Mouse (Mus musculus): Measurements from ENCODE around the gene Abtb2. TPM values are rescaled to one million over a fixed set of nuclear protein-coding genes. Genes with fewer than 3 reads are reported as not detected.
A peak's percentile ranks its signal among the peaks of the same experiment; 100 is the strongest.

Gene Abtb2
- polyA plus RNA-seq, 1 experiment from 2014 or later = 10.8 TPM

DNA sequence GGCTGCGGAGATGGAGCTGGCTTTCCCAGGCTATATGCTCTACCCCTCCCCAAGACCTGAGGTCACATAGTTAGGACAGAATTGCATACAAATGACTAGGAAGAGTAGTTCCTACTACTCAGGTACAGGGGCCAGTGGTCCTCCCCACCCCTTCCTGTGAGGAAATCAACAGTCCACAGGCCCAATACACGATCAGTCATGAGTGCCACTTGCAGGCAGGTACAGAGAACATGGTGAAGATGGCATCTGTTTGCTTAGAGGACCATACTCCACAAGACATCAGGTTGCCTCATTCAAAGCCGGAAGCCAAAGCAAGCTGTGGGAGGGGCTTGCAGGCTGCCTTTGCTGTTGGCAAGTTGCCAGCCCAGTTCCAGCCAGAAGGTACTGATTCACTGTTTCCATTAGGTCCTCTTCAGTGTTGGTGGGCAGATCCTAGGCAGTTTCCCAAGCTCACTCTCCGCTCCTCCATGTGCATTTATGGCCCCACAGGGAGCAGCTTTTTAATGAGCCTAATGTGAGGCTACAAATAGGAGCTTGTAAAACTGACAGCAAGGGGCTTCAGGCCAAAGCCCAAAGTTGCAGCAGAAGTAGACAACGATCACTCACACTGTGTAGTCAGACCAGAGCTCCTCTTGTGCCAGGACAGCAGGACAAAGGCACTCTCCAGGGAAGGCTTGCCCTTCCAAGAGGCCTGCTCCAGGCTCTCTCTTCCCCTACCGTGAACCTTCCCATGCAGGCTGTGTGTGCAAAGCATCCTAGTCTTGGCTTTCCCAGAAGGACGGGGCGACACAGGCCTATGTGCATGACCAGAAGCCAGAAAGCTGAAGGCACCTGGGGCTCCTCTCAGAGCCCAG lies 102.1 kb downstream of the Abtb2 start:
- H3K36me3 ChIP-seq = no peaks in the 10 kb centered on the region
- H3K27ac ChIP-seq (replicated peaks) = peak overlapping the region; percentile 23; the same call in 1 of the 2 replicates
- H3K4me2 ChIP-seq = no peak overlapping the region
- no peaks in the 10 kb centered on the region for H3K27me3 ChIP-seq (replicated peaks)
- WGBS = 31% methylated on average over 8 of the region's 8 CpGs
- H3K4me1 ChIP-seq = peaks cover 39% of the 10 kb centered on the region
- H3K9ac ChIP-seq (replicated peaks) = no peak overlapping the region
- H3K9me3 ChIP-seq (replicated peaks) = no peaks in the 10 kb centered on the region
- no peak overlapping the region for H3K4me3 ChIP-seq (replicated peaks)
- ATAC-seq (ENCODE audit: low FRiP score) = peak; percentile 71

DNA sequence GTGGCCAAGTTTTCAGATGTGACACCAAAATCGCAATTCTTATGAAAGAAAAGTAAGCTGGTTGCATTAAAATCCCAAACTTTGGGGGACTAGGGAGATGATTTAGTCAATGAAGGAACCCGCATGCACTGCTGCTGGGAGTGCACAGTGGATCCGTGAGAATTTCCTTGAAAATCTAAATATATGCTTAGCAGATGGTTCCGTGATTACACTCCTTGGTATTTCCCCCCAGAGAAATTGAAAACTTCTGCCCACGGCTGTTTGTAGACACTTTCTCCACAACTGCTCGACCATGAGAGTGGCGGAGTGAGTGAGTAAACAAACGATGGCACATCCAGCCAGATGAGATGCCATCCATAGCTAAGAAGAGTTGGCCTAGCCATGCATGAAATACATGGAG lies 102.8 kb downstream of the Abtb2 start:
- no peak for ATAC-seq (ENCODE audit: low FRiP score)
- WGBS = 75% methylated on average over 8 of the region's 8 CpGs
- Histone ChIP-seq H3K36me3 (no peaks in the 10 kb centered on the region), H3K27me3 (replicated peaks) (no peaks in the 10 kb centered on the region), H3K9ac (replicated peaks) (no peak overlapping the region), H3K4me3 (replicated peaks) (no peak overlapping the region), H3K27ac (replicated peaks) (peak overlapping the region; percentile 23; the same call in 1 of the 2 replicates), H3K4me2 (no peak overlapping the region), H3K4me1 (peaks cover 39% of the 10 kb centered on the region), H3K9me3 (replicated peaks) (no peaks in the 10 kb centered on the region)

DNA sequence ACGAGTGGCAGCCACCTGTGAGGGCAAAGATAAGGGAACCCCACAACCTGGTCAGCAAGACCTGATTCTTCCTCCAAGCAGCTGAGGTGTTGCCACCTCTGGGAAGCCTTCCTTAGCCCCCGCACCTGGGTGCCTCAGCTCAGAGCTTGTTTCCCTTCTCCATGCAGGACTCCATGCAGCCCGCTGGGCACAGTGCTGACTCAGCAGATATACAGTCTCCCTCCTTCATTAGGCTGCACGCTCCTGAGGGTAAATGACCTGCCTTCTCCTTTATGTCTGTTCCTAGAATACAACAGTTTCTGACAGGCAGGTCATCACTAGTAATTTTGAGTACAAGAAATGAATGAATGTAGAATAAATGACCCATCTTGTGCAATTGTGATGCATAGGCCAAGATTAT lies 103.5 kb downstream of the Abtb2 start:
- Histone ChIP-seq H3K4me3 (replicated peaks) (no peak overlapping the region), H3K36me3 (no peaks in the 10 kb centered on the region), H3K4me1 (peaks cover 39% of the 10 kb centered on the region), H3K9me3 (replicated peaks) (no peaks in the 10 kb centered on the region), H3K4me2 (no peak overlapping the region), H3K27ac (replicated peaks) (0 out of 2 replicates have a peak overlapping the region, but pooled peaks have one; percentile 18), H3K27me3 (replicated peaks) (no peaks in the 10 kb centered on the region), H3K9ac (replicated peaks) (no peak overlapping the region)
- ATAC-seq (ENCODE audit: low FRiP score) = no peak
- 76% methylated on average over 4 of the region's 4 CpGs for WGBS

DNA sequence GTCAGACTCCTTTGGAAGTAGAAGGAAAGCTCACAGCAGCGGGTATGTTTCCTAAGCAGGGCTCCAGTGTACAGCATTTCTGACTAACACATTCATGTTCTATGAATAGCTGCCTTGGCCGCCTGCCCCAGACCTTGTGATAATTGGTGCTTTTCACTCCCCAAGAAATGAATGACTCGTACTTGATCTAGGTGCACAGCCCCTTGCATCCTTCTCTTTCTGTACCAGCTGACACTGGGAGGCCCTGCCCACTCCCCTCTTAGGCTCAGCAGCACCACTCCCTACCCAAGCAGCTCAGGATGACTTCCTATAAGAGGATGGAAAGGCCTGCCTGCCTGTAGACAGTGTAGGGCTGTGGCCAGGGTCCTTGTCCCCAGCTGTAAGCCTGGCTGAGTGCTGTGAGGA lies 104.2 kb downstream of the Abtb2 start:
- 50% methylated on average over 3 of the region's 3 CpGs for WGBS
- Histone ChIP-seq H3K9ac (replicated peaks) (no peak overlapping the region), H3K27me3 (replicated peaks) (no peaks in the 10 kb centered on the region), H3K9me3 (replicated peaks) (no peaks in the 10 kb centered on the region), H3K4me3 (replicated peaks) (no peak overlapping the region), H3K36me3 (no peaks in the 10 kb centered on the region), H3K4me1 (peaks cover 39% of the 10 kb centered on the region), H3K27ac (replicated peaks) (peak overlapping the region; percentile 18; the same call in 1 of the 2 replicates), H3K4me2 (no peak overlapping the region)
- ATAC-seq (ENCODE audit: low FRiP score) = peak; percentile 26; the same call in 1 of the 2 replicates

DNA sequence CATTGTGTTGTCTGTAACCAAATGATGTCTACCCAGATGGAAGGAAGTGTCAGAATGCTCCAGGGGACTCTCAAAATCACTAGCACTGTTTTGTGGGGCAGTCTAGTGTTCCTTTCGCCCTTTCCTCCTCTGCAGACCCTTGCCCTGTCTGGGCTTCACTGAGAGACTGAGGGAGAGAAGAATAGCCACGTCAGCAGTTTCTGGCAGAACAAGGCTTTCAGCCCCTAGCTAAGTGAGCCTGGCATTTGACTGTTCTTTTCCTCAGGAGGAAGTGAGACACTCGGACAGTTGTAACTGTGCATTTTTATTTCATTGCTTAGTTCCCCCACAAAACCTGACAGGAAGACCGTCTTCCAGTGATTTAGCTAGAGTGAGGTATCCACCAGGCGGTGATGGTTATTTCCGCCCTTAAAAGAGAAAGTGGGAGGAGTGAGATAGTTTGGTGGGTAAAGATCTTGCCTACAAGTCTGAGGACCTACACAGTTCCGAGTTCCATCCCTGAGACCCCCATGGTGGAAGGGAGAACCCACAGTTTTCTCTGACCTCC lies 106.5 kb downstream of the Abtb2 start:
- Histone ChIP-seq H3K27ac (replicated peaks) (no peak overlapping the region), H3K36me3 (no peaks in the 10 kb centered on the region), H3K4me2 (no peak overlapping the region), H3K9me3 (replicated peaks) (no peaks in the 10 kb centered on the region), H3K9ac (replicated peaks) (no peak overlapping the region), H3K27me3 (replicated peaks) (no peaks in the 10 kb centered on the region), H3K4me3 (replicated peaks) (no peak overlapping the region), H3K4me1 (peaks cover 43% of the 10 kb centered on the region)
- 79% methylated on average over 7 of the region's 7 CpGs for WGBS
- no peak for ATAC-seq (ENCODE audit: low FRiP score)

DNA sequence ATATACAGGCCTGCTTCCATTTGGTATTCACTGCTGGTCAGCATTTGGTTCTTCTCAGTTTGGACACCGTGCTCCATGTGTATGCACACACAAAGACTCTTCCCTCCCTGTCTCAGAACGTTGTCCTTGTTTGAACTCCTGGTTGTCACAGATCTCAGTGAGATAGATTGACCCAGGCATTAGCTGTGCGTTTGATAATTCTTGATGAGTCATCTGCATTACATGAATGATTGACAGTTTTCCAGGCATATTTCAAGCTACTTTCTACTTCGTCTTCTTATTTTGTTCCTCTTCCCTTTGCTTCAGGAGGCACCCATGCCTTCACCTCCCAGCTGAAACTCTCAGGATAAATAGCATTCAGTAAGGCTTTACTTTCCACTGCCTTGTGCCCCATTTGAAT lies 107.5 kb downstream of the Abtb2 start:
- H3K27me3 ChIP-seq (replicated peaks) = no peaks in the 10 kb centered on the region
- no peak overlapping the region for H3K4me2 ChIP-seq
- H3K9ac ChIP-seq (replicated peaks) = no peak overlapping the region
- H3K4me3 ChIP-seq (replicated peaks) = no peak overlapping the region
- no peak for ATAC-seq (ENCODE audit: low FRiP score)
- WGBS = 89% methylated on average over 4 of the region's 4 CpGs
- H3K27ac ChIP-seq (replicated peaks) = no peak overlapping the region
- no peaks in the 10 kb centered on the region for H3K9me3 ChIP-seq (replicated peaks)
- peaks cover 33% of the 10 kb centered on the region for H3K4me1 ChIP-seq
- no peaks in the 10 kb centered on the region for H3K36me3 ChIP-seq

DNA sequence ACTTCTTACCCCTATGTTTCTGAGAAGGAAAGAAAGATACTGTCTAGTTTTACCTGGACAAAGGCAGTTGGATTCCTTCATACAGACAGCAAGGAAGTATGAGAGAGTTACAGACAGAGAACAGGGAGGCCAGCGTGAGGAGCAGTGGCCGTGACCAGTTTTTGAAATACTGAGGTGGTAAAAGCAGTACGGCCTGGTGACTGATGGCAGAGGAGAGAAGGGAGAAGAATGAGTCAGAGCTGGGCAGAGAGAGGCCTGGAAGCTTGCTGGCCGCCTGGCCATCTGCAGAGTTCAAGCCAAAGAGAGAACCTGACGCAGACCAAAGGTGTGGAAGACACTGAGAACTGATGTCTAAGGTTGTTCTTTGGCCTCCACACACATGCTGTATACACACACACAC lies 109.3 kb downstream of the Abtb2 start:
- Histone ChIP-seq H3K4me2 (no peak overlapping the region), H3K4me3 (replicated peaks) (no peak overlapping the region), H3K4me1 (peaks cover 18% of the 10 kb centered on the region; the same call in 1 of the 2 replicates), H3K36me3 (no peaks in the 10 kb centered on the region), H3K9me3 (replicated peaks) (no peaks in the 10 kb centered on the region), H3K27me3 (replicated peaks) (no peaks in the 10 kb centered on the region), H3K27ac (replicated peaks) (no peak overlapping the region), H3K9ac (replicated peaks) (no peak overlapping the region)
- ATAC-seq (ENCODE audit: low FRiP score) = no peak
- WGBS = 83% methylated on average over 5 of the region's 5 CpGs

DNA sequence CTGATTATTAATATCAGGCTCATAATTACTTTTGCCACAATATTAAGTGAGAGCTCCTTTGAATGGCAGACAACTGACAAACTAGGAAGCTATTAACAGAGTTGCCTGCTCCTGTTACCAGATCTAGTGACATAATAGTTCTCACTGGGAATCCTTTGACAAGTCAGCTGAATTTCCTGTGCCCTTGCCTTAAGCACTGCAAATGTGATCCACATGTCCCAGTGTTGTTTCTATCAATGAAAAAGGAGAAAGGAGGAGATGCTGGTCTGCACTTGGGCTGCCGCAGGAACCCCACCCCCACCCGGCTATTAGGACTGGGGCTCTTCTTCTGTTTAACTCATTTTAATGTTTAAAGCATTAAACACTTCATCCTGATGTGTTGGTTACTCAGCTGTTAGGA lies 110.7 kb downstream of the Abtb2 start:
- 61% methylated on average over 2 of the region's 2 CpGs for WGBS
- H3K9me3 ChIP-seq (replicated peaks) = no peaks in the 10 kb centered on the region
- H3K27ac ChIP-seq (replicated peaks) = no peak overlapping the region
- H3K4me3 ChIP-seq (replicated peaks) = no peak overlapping the region
- peaks cover 21% of the 10 kb centered on the region; the same call in 1 of the 2 replicates for H3K4me1 ChIP-seq
- no peak overlapping the region for H3K9ac ChIP-seq (replicated peaks)
- no peak overlapping the region for H3K4me2 ChIP-seq
- H3K36me3 ChIP-seq = no peaks in the 10 kb centered on the region
- no peaks in the 10 kb centered on the region for H3K27me3 ChIP-seq (replicated peaks)
- no peak for ATAC-seq (ENCODE audit: low FRiP score)

DNA sequence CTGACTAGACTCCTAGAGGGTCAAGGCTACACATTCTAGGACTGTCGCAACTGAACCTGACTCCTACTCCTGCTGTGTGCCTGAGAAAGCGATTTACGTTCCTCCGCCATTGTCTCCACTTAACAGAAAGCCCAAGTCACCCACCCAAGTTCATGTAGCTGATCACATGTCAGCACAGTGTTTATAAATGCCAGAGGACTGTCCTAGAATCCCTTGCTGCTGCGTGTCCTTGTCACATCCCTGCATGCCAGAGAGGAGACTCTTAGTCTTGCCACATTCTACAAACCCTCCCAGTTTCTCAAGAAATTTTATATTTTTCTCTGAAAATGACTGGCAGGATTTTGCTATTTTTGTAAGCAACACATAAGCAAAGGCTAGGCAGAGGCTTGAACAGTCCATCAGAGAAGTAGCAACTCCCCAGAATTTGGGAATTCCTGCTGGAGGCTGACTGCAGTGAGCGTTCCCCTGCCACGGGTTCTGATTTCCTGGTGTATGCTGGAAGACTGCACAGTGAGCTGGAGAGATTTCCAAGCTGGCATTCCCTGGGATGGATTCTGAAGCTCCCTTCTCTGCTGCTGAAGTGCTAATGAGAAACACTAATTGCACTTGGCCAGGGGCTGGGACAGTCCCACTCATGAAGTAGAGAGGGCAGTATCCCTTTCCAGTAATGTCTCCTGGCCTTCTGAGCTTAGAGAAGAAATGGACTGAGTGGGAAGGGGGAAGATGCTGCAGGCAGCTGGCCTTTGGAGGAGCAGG lies 111.7 kb downstream of the Abtb2 start:
- H3K27ac ChIP-seq (replicated peaks) = no peak overlapping the region
- no peak for ATAC-seq (ENCODE audit: low FRiP score)
- H3K9me3 ChIP-seq (replicated peaks) = no peaks in the 10 kb centered on the region
- H3K4me3 ChIP-seq (replicated peaks) = no peak overlapping the region
- no peaks in the 10 kb centered on the region for H3K36me3 ChIP-seq
- no peak overlapping the region for H3K9ac ChIP-seq (replicated peaks)
- 74% methylated on average over 7 of the region's 7 CpGs for WGBS
- H3K4me2 ChIP-seq = no peak overlapping the region
- peaks cover 20% of the 10 kb centered on the region; the same call in 1 of the 2 replicates for H3K4me1 ChIP-seq
- no peaks in the 10 kb centered on the region for H3K27me3 ChIP-seq (replicated peaks)

DNA sequence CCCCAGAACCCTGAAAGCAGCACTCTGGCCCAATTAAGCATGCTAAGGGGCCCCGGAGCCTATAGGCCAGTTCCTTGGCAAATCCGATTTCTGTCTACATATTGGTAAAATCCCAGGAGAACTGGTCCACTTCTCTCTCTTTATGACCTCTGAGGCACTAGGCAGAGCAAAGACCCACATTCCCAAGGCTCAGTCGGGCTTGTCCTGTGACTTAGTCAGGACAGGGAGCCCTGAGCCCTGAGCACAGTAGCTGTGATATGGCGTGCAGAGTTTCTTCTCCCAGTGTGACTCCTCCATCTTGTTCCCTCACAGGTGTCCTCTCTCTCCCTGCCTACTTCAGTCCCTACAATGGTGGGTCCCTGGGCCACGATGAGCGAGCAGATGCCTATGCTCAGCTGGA lies 112.3 kb downstream of the Abtb2 start:
- Histone ChIP-seq H3K9ac (replicated peaks) (no peak overlapping the region), H3K9me3 (replicated peaks) (no peaks in the 10 kb centered on the region), H3K27ac (replicated peaks) (no peak overlapping the region), H3K27me3 (replicated peaks) (no peaks in the 10 kb centered on the region), H3K36me3 (no peaks in the 10 kb centered on the region), H3K4me2 (no peak overlapping the region), H3K4me1 (peaks cover 24% of the 10 kb centered on the region), H3K4me3 (replicated peaks) (no peak overlapping the region)
- 93% methylated on average over 6 of the region's 6 CpGs for WGBS
- ATAC-seq (ENCODE audit: low FRiP score) = no peak

DNA sequence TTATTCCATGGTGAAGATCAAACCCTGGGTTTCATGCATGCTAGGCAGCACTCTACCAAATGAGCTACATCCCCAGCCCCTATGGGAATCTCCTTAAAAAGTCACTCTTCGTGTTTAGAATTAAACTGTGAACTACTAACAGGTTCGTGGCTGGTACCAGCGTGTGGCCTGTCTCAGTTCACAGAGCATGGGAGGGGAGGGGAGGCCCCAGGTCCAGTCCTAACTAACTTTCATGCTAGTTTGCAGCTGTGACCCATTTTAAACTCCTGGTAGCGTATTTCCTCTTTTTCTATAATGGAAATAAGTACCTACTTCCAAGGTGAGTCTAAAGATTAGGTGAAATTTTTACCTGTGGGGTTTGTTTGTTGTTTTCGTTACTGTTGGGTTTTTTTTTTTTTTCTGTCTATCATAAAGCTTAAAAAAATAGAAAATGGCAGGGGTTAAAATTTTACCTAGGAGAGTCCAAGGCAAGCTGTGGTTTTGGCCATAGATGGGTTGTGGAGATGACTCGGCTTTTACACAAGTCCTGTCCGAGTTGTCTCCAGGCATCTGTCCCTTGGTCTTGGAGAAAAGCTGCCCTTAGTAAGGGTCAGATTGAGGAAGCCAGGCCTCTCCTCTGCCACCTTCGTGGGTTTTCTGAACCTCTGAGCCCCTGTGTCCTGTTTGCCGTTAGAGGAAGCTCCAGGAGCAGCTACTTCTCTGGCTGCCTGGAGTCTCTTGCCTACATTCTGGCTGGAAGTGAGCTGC lies 114.4 kb downstream of the Abtb2 start:
- Histone ChIP-seq H3K27ac (replicated peaks) (no peak overlapping the region), H3K4me2 (no peak overlapping the region), H3K4me1 (peaks cover 29% of the 10 kb centered on the region), H3K27me3 (replicated peaks) (no peaks in the 10 kb centered on the region), H3K9ac (replicated peaks) (no peak overlapping the region), H3K9me3 (replicated peaks) (no peaks in the 10 kb centered on the region), H3K4me3 (replicated peaks) (no peak overlapping the region), H3K36me3 (no peaks in the 10 kb centered on the region)
- WGBS = 82% methylated on average over 9 of the region's 9 CpGs
- no peak for ATAC-seq (ENCODE audit: low FRiP score)
